Mouse (Mus musculus) ES-Bruce4 (cell line): Measurements from ENCODE around the gene Ifi27l2a. TPM values are rescaled to one million over a fixed set of nuclear protein-coding genes. Genes with fewer than 3 reads are reported as not detected.
"Not testable (repeated sequence)": the region's sequence is repeated elsewhere in the genome, so short reads cannot be mapped to it uniquely, and the experiment has no call there.

Source experiments
- H3K27ac ChIP-seq: 2 replicates; pipeline ENCODE4 v1.5.1; 2012; ENCODE audit warnings: low read length, inconsistent platforms; ENCODE audit not compliant: insufficient read depth
- H3K27me3 ChIP-seq: 2 replicates; pipeline ENCODE4 v1.6.1; 2012; ENCODE audit warnings: mild to moderate bottlenecking, low read length, inconsistent platforms; ENCODE audit not compliant: control insufficient read depth, poor library complexity, insufficient read depth, severe bottlenecking
- H3K36me3 ChIP-seq: 2 replicates; pipeline ENCODE4 v1.6.1; 2012; ENCODE audit warnings: inconsistent platforms, mild to moderate bottlenecking, low read length, moderate library complexity; ENCODE audit not compliant: control insufficient read depth, poor library complexity, insufficient read depth, severe bottlenecking
- H3K4me1 ChIP-seq: one replicate; pipeline ENCODE4 v1.8.1; 2011; ENCODE audit warnings: low read length; ENCODE audit not compliant: control insufficient read depth, insufficient read depth
- H3K4me3 ChIP-seq: 2 replicates; pipeline ENCODE4 v1.5.1; 2011; ENCODE audit warnings: low read depth, mild to moderate bottlenecking, low read length
- H3K9ac ChIP-seq: 2 replicates; pipeline ENCODE4 v1.6.1; 2012; ENCODE audit warnings: low read depth, mild to moderate bottlenecking, inconsistent platforms; ENCODE audit not compliant: poor library complexity, severe bottlenecking
- H3K9me3 ChIP-seq: replicated peaks from 2 replicates; pipeline ENCODE4 v1.6.1; 2012; ENCODE audit warnings: mild to moderate bottlenecking, low read length, inconsistent platforms; ENCODE audit not compliant: control insufficient read depth, poor library complexity, insufficient read depth, severe bottlenecking
- CTCF ChIP-seq: IDR thresholded peaks from one replicate; pipeline ENCODE4 v1.8.1; 2011; ENCODE audit warnings: low read depth, low read length
- EP300 ChIP-seq: IDR thresholded peaks from 2 replicates; pipeline ENCODE4 v1.6.1; 2011; ENCODE audit warnings: low read depth, low read length; ENCODE audit not compliant: insufficient read depth
- POLR2A ChIP-seq: IDR thresholded peaks from one replicate; pipeline ENCODE4 v1.8.1; 2011; ENCODE audit warnings: low read length; ENCODE audit not compliant: insufficient read depth
- polyA plus RNA-seq: library from polyadenylated mRNA; stranded (reverse); fragments of >200 nt; gene quantifications from 2 replicates; pipeline ENCODE4 v1.2.4, GENCODE M21; 2011; ENCODE audit warnings: low read depth; ENCODE audit not compliant: missing spikeins, insufficient read depth, insufficient read length

The Ifi27l2a gene
- polyA plus RNA-seq, 1 experiment = 5.0 TPM

DNA sequence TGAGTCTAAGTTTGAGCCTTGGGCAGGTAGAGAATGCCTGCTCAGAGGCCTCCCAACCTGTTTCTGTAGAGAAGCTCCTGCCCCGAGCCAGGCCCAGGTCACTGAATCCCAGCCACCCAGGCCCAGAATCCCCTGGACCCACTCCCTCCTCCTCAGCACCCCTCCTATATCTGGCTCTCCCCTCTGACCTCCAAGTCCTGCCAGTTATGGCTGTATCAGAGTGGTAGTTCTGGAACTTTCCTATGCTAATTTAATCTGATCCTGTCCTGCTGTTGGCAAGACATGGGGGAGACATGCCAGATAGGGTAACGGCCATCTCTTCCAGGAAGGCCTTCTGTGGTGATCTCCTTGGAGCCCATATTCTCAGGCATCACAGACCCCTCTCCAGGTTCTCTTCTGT, 39.3 kb upstream of the Ifi27l2a start:
- H3K9me3 ChIP-seq = no peaks in the 10 kb centered on the region
- H3K27me3 ChIP-seq = no peaks in the 10 kb centered on the region
- H3K4me3 ChIP-seq = no peak overlapping the region
- no peaks in the 10 kb centered on the region for H3K36me3 ChIP-seq
- no peak overlapping the region for H3K27ac ChIP-seq
- H3K4me1 ChIP-seq = no peaks in the 10 kb centered on the region
- TF ChIP-seq EP300 = no peak
- TF ChIP-seq POLR2A = no peak
- TF ChIP-seq CTCF = no peak
- H3K9ac ChIP-seq = no peak overlapping the region

GRCm38 (mm10) chr12:103481671-103482070, 38.2 kb upstream of the Ifi27l2a start:
- Histone ChIP-seq H3K9ac (no peak overlapping the region), H3K27me3 (no peaks in the 10 kb centered on the region)

GRCm38 (mm10) chr12:103477461-103478015, 34.1 kb upstream of the Ifi27l2a start:
- Histone ChIP-seq H3K36me3 (no peaks in the 10 kb centered on the region), H3K9me3 (no peaks in the 10 kb centered on the region), H3K4me3 (no peak overlapping the region), H3K9ac (no peak overlapping the region), H3K4me1 (no peaks in the 10 kb centered on the region), H3K27ac (no peak overlapping the region), H3K27me3 (no peaks in the 10 kb centered on the region)
- TF ChIP-seq POLR2A = no peak
- TF ChIP-seq CTCF = no peak
- TF ChIP-seq EP300 = no peak

More at GRCm38 (mm10) chr12:103481671-103482070, 38.2 kb upstream of the Ifi27l2a start:
- Histone ChIP-seq H3K27ac (no peak overlapping the region), H3K36me3 (no peaks in the 10 kb centered on the region), H3K9me3 (no peaks in the 10 kb centered on the region), H3K4me3 (no peak overlapping the region), H3K4me1 (no peaks in the 10 kb centered on the region)
- TF ChIP-seq EP300 (no peak), POLR2A (no peak), CTCF (no peak)

GRCm38 (mm10) chr12:103476779-103477389, 33.4 kb upstream of the Ifi27l2a start:
- TF ChIP-seq POLR2A = no peak
- TF ChIP-seq CTCF = no peak
- TF ChIP-seq EP300 = no peak
- Histone ChIP-seq H3K4me3 (no peak overlapping the region), H3K9me3 (no peaks in the 10 kb centered on the region), H3K36me3 (no peaks in the 10 kb centered on the region), H3K27ac (no peak overlapping the region), H3K27me3 (no peaks in the 10 kb centered on the region), H3K9ac (no peak overlapping the region), H3K4me1 (no peaks in the 10 kb centered on the region)

GRCm38 (mm10) chr12:103474481-103474880, 31.0 kb upstream of the Ifi27l2a start:
- H3K9me3 ChIP-seq = no peaks in the 10 kb centered on the region
- H3K4me3 ChIP-seq = no peak overlapping the region
- no peaks in the 10 kb centered on the region for H3K36me3 ChIP-seq
- no peak overlapping the region for H3K9ac ChIP-seq
- no peak for TF ChIP-seq EP300
- no peak for TF ChIP-seq POLR2A
- H3K27me3 ChIP-seq = no peaks in the 10 kb centered on the region
- H3K4me1 ChIP-seq = no peaks in the 10 kb centered on the region
- no peak overlapping the region for H3K27ac ChIP-seq

DNA sequence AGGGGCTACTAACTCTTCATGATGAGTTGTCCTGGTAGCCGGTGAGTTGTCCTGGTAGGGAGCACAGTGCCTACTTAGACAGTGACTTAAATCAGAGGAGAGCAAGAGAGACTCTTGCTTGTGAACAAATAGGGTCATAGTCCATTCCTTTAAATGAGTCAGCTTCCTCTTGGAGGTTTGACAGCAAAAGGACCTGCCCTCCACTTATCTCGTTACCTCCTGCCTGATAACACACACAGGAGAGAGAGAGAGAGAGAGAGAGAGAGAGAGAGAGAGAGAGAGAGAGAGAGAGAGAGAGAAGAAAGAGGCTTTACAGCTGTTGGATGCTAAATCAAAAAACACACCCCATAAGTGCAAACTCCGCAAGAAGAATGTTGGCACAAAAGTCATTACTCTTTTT, 13.7 kb upstream of the Ifi27l2a start, which contains the start of gene Ifi27l2b:
TSS of gene Ifi27l2b (minus strand) at position 84 of the 400 bp plus-strand sequence.
- H3K9me3 ChIP-seq = no peaks in the 10 kb centered on the region
- no peak within 1 kb of the TSS for H3K4me3 ChIP-seq
- no peaks in the 10 kb centered on the region for H3K36me3 ChIP-seq
- H3K9ac ChIP-seq = no peak within 1 kb of the TSS
- H3K4me1 ChIP-seq = no peaks in the 10 kb centered on the region
- TF ChIP-seq EP300 = no peak
- TF ChIP-seq POLR2A = no peak
- no peak for TF ChIP-seq CTCF
- H3K27ac ChIP-seq = no peak within 1 kb of the TSS
- H3K27me3 ChIP-seq = no peaks in the 10 kb centered on the region

DNA sequence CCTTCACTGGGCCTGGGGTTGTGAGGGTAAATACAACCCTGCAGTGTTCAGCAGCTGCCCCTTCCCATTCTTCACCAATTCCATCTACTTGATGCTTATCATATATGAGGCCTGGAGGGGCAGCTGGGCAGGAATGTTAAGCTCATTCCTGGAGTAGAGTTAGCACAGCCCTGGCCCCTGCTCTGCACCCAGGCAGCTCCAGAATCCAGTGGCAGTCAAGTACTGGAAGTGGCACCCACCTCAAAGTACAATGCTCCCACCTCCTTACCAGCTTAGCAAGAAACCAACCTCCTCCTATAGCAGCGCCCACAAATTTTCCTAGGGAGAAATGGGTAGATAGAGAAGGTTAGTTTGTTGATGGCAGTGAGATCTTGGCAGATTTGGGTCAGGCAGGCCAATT, 13.2 kb upstream of the Ifi27l2a start:
- H3K4me3 ChIP-seq, H3K4me1 ChIP-seq, H3K9ac ChIP-seq, H3K9me3 ChIP-seq, H3K36me3 ChIP-seq, H3K27ac ChIP-seq, H3K27me3 ChIP-seq: not testable (repeated sequence)
